Mouse (Mus musculus) brain, embryonic 14.5 days (tissue): ENCODE measurements around the gene Lage3. TPM values are rescaled to one million over a fixed set of nuclear protein-coding genes. Genes with fewer than 3 reads are reported as not detected.
"Not testable (repeated sequence)": the region's sequence is repeated elsewhere in the genome, so short reads cannot be mapped to it uniquely, and the experiment has no call there.

Source experiments
- DNase-seq: peaks from one replicate; pipeline ENCODE4 v3.0.0-alpha.2; 2011; ENCODE audit warnings: low read depth
- CTCF ChIP-seq: fragments of 200-500 bp; IDR thresholded peaks from 2 replicates; pipeline ENCODE4 v1.5.1; 2012; ENCODE audit warnings: inconsistent platforms, mild to moderate bottlenecking, moderate library complexity, borderline replicate concordance; ENCODE audit not compliant: insufficient read depth, insufficient read length; ENCODE audit errors: extremely low read depth
- POLR2A ChIP-seq: fragments of 200-500 bp; IDR thresholded peaks from 2 replicates; pipeline ENCODE4 v1.6.1; 2012; ENCODE audit warnings: mild to moderate bottlenecking, inconsistent platforms, borderline replicate concordance; ENCODE audit not compliant: poor library complexity, insufficient read depth, insufficient read length, severe bottlenecking; ENCODE audit errors: extremely low read depth
- polyA plus RNA-seq: library from polyadenylated mRNA; depleted of rRNA; stranded (reverse); fragments of >200 nt; gene quantifications from 2 replicates; pipeline ENCODE4 v1.2.3, GENCODE M21; 2012; rRNA removed

Lage3 gene
- 63.0 and 107 TPM in 2 replicates for polyA plus RNA-seq

- DNase-seq: peak; percentile 87
- TF ChIP-seq CTCF (no peak), POLR2A (peak; percentile 49; the same call in 1 of the 2 replicates)
Measured at GRCm38 (mm10) chrX:74353467-74353770, at the start of gene Lage3. TSS of gene Lage3 (minus strand) at chrX:74353618.

GRCm38 (mm10) chrX:74400136-74400535 lies 46.7 kb upstream of the Lage3 start:
- TF ChIP-seq CTCF: no peak

DNA sequence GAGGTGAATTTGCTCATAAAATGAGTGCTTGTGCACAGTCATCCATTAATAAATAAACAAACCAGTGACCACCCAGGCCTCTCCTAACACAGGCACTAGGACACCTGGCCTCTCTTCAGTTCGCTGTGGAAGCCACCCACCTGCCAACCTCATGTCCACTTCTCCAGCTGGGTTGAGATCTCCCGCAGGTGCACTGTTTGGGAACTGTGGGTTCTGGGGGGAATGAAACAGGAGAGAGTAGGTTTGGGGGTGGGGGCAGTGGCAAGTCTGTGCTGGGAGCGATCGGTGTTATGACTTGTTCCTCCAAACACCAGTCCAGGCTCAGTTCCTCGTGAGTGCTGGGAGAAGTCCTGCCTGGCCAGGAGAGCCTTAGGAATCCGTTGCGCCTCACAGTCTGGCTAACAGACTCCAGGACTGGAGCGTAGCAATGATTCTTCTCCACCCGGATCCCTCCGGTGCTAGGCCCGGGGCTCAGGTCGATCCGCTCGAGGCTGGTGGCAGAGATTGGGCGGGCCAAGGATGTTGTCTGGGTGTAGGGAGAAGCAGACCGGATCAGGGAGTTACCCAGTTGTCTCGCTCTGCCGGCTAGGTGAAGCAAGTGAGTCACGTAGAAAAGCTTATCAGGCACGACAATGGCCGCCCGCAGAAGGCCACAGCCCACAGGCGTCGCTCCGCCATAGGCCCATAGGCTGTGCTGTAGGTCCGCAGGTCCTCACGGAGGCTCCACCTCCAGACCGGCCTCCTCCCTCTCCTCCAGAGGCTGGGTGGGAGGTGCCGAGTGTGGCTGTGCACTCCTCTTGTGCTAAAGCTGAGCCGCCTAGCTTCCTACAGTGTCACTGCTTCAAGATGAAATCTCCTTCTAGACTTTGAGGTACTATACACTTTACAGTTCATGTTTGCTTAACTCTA lies 39.4 kb upstream of the Lage3 start, which contains the start of the genes Fam3a and Ikbkg:
Fam3a (minus strand) TSS at position 738 of the 909 bp plus-strand sequence.
Ikbkg (plus strand) TSS at position 756 of the 909 bp plus-strand sequence.
- TF ChIP-seq CTCF (peak; percentile 35; the same call in 1 of the 2 replicates), POLR2A (peak; percentile 53; the same call in 1 of the 2 replicates)
- DNase-seq: peak; percentile 95

More at GRCm38 (mm10) chrX:74400136-74400535, 46.7 kb upstream of the Lage3 start:
- no peak for DNase-seq

DNA sequence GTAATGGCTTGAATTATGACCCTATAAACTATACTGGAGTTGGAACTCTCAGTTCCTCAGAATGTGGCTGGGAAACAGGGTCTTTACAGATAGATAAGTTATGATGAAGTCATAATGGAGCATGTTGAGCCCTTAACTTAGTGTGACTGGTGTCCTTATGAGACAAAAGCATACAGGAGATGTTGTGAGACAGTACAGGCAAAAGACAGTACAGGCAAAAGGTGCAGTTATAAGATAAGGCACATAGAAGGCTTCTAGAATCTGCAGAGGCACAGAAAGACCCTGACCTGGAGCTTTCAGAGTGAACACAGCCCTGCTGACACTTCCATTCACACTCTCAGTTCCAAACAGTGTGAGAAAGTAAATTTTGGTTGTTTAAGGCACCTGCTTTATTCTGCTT lies 34.7 kb upstream of the Lage3 start:
- no peak for TF ChIP-seq CTCF
- TF ChIP-seq POLR2A: no peak
- DNase-seq: no peak

DNA sequence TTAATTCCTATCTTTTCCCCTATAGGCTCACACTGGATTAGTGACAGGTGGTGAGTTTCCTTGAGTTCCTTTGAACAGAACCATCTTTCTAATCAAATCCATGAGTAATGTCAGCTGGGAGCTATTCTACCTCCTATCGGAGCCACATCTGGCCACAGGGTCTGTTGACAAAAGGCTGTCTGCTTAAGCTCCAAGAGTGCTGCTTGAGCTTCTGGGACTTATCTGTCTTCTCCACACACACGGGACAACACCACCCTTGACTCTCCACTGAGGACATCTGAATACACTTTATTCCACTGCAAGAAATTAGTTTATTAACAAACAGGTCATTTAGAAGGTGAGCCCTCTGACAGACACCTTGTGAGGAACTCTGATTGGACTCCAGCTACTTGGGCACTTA lies 31.0 kb upstream of the Lage3 start:
- TF ChIP-seq CTCF (no peak), POLR2A (no peak)
- DNase-seq: no peak

- no peak for TF ChIP-seq CTCF
- TF ChIP-seq POLR2A: peak; percentile 61; the same call in 1 of the 2 replicates
- peak; percentile 94 for DNase-seq
Measured at GRCm38 (mm10) chrX:74372888-74373549, 19.6 kb upstream of the Lage3 start, which contains the start of the genes Ubl4a and Slc10a3. TSS of gene Ubl4a (minus strand) at chrX:74373218. TSS of gene Slc10a3 (minus strand) at chrX:74373349.

- TF ChIP-seq POLR2A: peak; percentile 39; the same call in 1 of the 2 replicates
- TF ChIP-seq CTCF: peak; percentile 20; the same call in 1 of the 2 replicates
- DNase-seq: peak; percentile 72
Measured at GRCm38 (mm10) chrX:74368209-74368909, 14.9 kb upstream of the Lage3 start.

DNA sequence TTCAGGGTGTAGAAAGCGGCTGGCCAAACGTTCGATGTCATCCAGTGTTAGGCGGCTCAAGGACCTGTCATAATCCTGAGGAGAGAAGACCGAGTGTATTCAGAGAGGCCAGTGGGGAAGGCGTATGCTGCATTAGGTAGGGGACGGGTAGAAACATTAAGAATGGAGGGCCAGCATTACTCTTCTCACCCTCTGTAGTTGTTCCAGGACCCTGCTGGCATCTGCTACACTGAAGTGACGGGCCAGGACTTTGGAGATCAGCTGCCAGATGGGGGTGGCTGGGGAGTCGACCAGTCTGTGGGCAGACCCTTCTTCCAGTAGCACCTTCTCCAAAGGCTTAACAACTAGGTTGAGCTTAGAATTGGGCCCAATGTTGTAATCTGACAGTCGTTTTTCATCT lies 14.1 kb upstream of the Lage3 start:
- TF ChIP-seq CTCF: no peak
- TF ChIP-seq POLR2A: no peak
- no peak for DNase-seq

GRCm38 (mm10) chrX:74359171-74359570 lies 5.8 kb upstream of the Lage3 start:
- TF ChIP-seq POLR2A (no peak), CTCF (no peak)

DNA sequence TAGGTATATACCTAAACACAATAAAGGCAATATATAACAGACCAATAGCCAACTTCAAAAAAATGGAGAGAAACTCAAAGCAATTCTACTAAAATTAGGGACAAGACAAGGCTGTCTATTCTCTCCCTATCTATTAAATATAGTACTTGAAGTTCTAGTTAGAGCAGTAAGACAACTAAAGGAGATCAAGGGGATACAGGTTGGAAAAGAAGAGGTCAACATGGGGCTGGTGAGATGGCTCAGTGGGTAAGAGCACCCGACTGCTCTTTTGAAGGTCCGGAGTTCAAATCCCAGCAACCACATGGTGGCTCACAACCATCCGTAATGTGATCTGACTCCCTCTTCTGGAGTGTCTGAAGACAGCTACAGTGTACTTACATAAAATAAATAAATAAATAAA lies 3.7 kb upstream of the Lage3 start:
- DNase-seq: not testable (repeated sequence)

More at GRCm38 (mm10) chrX:74359171-74359570, 5.8 kb upstream of the Lage3 start:
- DNase-seq: no peak
